Mouse (Mus musculus) embryonic facial prominence, embryonic 11.5 days (tissue): ENCODE measurements at regions not wholly inside any gene's neighbourhood (a gene's known extent, or its start where the extent isn't known, plus 50 kb on each side); places are given as distances from the start of the nearest gene placed in this dataset.
A peak's percentile ranks its signal among the peaks of the same experiment; 100 is the strongest.

Source experiments
- ATAC-seq: fragments of 200-750 bp; cut with Nextera tagmentation; replicated peaks from 2 replicates; pipeline ENCODE4 v1.8.0; 2017; ENCODE audit warnings: low read depth; ENCODE audit not compliant: insufficient number of reproducible peaks, low FRiP score, low TSS enrichment
- DNase-seq: peaks from one replicate; pipeline ENCODE4 v3.0.0-alpha.2; 2015; ENCODE audit warnings: low spot score
- H3K27ac ChIP-seq: fragments of 300-500 bp; sonication (generic); replicated peaks from 2 replicates; pipeline ENCODE4 v1.5.1; 2014; ENCODE audit warnings: mild to moderate bottlenecking, low read depth, low read length, control low read depth
- H3K27me3 ChIP-seq: fragments of 300-500 bp; sonication (generic); 2 replicates; pipeline ENCODE4 v1.6.1; 2014; ENCODE audit warnings: mild to moderate bottlenecking, low read length, moderate library complexity, mixed read lengths; ENCODE audit not compliant: control insufficient read depth, insufficient read depth
- H3K36me3 ChIP-seq: fragments of 300-500 bp; sonication (generic); replicated peaks from 2 replicates; pipeline ENCODE4 v1.6.1; 2014; ENCODE audit warnings: low read depth, mild to moderate bottlenecking, low read length, moderate library complexity, mixed read lengths; ENCODE audit not compliant: control insufficient read depth, insufficient read depth
- H3K4me1 ChIP-seq: fragments of 300-500 bp; sonication (generic); 2 replicates; pipeline ENCODE4 v1.6.1; 2014; ENCODE audit warnings: low read length, mixed read lengths; ENCODE audit not compliant: control insufficient read depth, insufficient read depth
- H3K4me2 ChIP-seq: fragments of 300-500 bp; sonication (generic); 2 replicates; pipeline ENCODE4 v1.6.1; 2014; ENCODE audit warnings: low read depth, mild to moderate bottlenecking, control low read depth, low read length, moderate library complexity
- H3K4me3 ChIP-seq: fragments of 300-500 bp; sonication (generic); 2 replicates; pipeline ENCODE4 v1.5.1; 2014; ENCODE audit warnings: low read depth, low read length, control low read depth
- H3K9ac ChIP-seq: fragments of 300-500 bp; sonication (generic); replicated peaks from 2 replicates; pipeline ENCODE4 v1.6.1; 2014; ENCODE audit warnings: mild to moderate bottlenecking, control low read depth, low read length
- H3K9me3 ChIP-seq: fragments of 300-500 bp; sonication (generic); replicated peaks from 2 replicates; pipeline ENCODE4 v1.6.1; 2016; ENCODE audit warnings: mild to moderate bottlenecking, low read length, inconsistent platforms, mixed read lengths; ENCODE audit not compliant: control insufficient read depth
- WGBS: fragments of 180-500 bp; shearing (Covaris S2); extraction: QIAGEN DNeasy Blood & Tissue Kit; methylation state at CpG from one replicate; pipeline ENCODE4 v1.1.7; 2014; 5-methylcytosine and 5-hydroxymethylcytosine counted together

DNA sequence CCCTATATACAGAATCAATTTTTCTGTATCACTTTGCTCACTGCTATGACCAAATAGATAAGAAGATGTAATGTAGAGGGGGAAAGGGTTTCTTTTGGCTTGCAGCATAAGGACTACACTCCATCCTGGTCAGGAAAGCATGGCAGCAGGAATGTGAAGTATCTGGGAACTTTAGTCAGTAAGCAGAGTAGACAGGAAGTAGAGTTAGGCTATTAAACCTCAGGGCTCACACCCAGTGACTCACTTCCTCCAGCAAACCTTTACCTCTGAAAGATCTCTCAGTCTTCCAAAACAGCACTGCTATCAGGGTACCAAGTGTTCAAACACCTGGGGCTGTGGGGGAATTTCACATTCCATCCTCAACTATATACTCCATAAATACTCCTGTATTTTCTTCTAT is 283.1 kb upstream of the Ldb2 start:
- DNase-seq (no peak), ATAC-seq (no peak)
- no peaks in the 10 kb centered on the region for H3K4me1 ChIP-seq
- no peaks in the 10 kb centered on the region for H3K36me3 ChIP-seq
- no peak overlapping the region for H3K4me3 ChIP-seq
- no peaks in the 10 kb centered on the region for H3K27me3 ChIP-seq
- H3K9ac ChIP-seq = no peak overlapping the region
- no peak overlapping the region for H3K4me2 ChIP-seq
- H3K27ac ChIP-seq = no peak overlapping the region
- no peaks in the 10 kb centered on the region for H3K9me3 ChIP-seq

DNA sequence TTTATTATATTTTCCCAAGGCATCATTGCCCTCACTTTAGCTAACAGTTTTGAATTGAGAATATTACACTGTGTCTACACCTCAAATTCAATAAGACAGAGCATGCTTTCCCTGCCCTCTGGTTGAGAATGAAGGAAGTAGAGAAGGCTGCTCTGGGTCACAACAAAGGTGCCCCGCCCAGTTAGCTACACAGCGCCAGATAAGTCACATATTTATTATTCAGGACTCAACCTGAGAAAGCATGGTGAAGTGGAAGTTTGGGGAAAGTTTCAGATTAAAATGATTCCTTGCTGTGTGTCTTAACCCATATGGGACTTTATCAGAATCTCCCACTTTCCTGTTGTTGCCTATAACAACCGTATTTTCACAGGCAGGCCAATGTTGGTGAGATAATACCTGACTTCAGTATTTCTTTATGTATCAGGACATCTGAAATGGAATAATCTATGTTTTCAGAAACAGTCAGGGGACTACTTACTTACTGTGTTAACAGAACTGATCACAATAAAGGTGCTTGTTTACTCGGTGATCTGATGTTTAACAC is 276.9 kb upstream of the Ldb2 start:
- no peak overlapping the region for H3K4me2 ChIP-seq
- ATAC-seq = no peak
- no peak for DNase-seq
- H3K9me3 ChIP-seq = no peaks in the 10 kb centered on the region
- no peaks in the 10 kb centered on the region for H3K27me3 ChIP-seq
- 91% methylated on average over 4 of the region's 4 CpGs for WGBS
- H3K4me1 ChIP-seq = no peaks in the 10 kb centered on the region
- H3K9ac ChIP-seq = no peak overlapping the region
- no peak overlapping the region for H3K4me3 ChIP-seq
- H3K27ac ChIP-seq = no peak overlapping the region
- H3K36me3 ChIP-seq = no peaks in the 10 kb centered on the region

DNA sequence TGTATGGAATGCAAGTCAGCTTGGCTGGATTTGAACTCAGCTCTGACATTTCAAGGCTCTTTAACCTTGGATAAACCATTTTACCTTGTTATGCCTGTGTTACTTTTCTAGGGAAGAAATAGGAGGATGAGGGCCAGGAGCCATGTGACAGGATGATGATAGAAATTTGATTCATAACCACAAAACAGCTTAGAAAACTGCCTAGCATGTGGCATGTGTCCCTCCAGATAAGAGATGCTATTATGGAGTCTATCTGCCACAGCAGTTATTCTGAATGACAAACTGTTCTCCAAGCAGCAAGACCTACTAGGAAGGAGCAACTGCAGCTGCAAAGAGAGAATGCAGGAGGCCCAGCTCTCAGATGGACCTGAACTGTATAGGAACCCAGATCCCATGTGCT is 275.7 kb upstream of the Ldb2 start:
- no peak for DNase-seq
- Histone ChIP-seq H3K4me3 (no peak overlapping the region), H3K4me2 (no peak overlapping the region), H3K27me3 (no peaks in the 10 kb centered on the region), H3K9ac (no peak overlapping the region), H3K27ac (no peak overlapping the region), H3K9me3 (no peaks in the 10 kb centered on the region), H3K36me3 (no peaks in the 10 kb centered on the region), H3K4me1 (no peaks in the 10 kb centered on the region)
- ATAC-seq = no peak

DNA sequence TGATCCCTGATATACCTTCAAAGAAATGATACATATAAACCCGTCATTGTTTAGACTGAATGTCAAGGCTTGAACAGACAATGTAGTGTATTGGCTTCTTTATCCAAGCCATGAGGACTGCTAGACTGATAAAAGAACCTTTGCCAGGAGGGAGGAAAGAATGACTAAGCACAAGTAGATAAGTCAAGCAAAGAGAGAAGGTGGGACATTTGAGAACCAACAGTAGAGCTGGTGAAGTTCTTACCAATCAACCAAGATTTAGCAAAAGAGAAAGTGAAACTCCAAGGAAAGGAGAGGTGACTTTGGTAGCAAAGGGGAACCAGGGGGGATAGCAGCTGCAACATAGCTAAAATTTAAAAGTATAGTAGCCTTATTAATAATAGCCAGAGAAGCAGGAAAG is 273.0 kb upstream of the Ldb2 start:
- no peak for ATAC-seq

DNA sequence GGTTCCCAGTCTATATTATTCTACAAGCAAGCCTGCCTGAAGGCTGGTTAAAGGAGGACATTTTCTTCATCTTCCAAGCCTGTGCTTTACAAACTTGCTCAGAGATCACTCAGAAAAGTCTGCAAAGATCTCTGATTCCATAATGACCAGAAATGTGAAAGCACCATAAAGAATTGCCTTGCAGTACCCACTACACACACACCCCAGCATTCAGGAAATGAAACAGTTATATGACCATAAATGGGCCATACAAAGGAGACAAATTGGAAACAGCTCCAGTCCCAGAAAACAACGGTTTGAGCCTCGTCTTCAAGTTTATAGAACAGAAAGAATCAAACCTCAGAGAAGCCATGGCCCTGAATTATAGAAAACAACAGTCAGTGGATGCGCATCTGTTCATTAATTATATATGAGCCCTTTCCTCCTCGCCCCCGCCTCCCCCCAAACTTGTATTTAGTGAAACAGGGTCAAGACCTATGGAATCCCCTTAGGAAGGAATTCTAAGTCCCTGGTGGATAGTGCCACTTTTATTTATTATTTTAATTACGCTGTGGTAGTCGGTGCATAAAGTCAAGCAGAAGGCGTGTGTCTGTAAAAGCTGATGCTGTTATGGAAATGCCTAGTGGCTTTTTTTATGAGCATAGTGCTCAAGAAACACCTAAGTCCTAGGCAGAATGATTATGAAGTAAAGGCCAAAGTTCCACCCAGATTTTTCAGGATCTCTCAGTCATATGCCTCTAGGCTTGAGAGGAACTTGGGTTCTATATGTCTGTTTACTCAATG is 266.6 kb upstream of the Ldb2 start:
- no peaks in the 10 kb centered on the region for H3K27me3 ChIP-seq
- H3K27ac ChIP-seq = no peak overlapping the region
- H3K4me2 ChIP-seq = no peak overlapping the region
- H3K9ac ChIP-seq = no peak overlapping the region
- no peaks in the 10 kb centered on the region for H3K4me1 ChIP-seq
- no peak for ATAC-seq
- WGBS = 52% methylated on average over 8 of the region's 8 CpGs
- no peak overlapping the region for H3K4me3 ChIP-seq
- H3K36me3 ChIP-seq = no peaks in the 10 kb centered on the region
- H3K9me3 ChIP-seq = no peaks in the 10 kb centered on the region
- no peak for DNase-seq

More for the DNA sequence above, 273.0 kb upstream of the Ldb2 start:
- Histone ChIP-seq H3K9ac (no peak overlapping the region), H3K4me1 (no peaks in the 10 kb centered on the region), H3K27ac (no peak overlapping the region), H3K4me2 (no peak overlapping the region), H3K4me3 (no peak overlapping the region), H3K27me3 (no peaks in the 10 kb centered on the region), H3K9me3 (no peaks in the 10 kb centered on the region), H3K36me3 (no peaks in the 10 kb centered on the region)
- 83% methylated on average over 1 of the region's 1 CpGs for WGBS
- no peak for DNase-seq

DNA sequence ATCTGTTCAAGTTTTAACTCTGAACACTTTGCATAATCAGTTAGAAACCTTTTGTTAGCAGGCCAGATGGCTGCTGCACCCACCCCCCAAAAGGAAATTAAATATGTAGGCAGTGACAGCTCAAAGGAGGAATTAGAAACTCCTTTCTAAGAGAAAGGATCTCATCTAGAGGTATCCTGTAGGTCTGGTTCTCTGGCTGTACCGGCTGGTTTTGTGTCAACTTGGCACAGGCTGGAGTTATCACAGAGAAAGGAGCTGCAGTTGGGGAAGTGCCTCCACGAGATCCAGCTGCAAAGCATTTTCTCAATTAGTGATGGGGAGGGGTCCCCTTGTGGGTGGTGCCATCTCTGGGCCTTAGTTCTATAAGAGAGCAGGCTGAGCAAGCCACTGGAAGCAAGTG is 263.1 kb upstream of the Ldb2 start:
- peak; percentile 68 for DNase-seq
- Histone ChIP-seq H3K4me2 (no peak overlapping the region), H3K4me3 (no peak overlapping the region), H3K9ac (no peak overlapping the region), H3K36me3 (no peaks in the 10 kb centered on the region), H3K27ac (no peak overlapping the region), H3K4me1 (no peaks in the 10 kb centered on the region), H3K27me3 (no peaks in the 10 kb centered on the region), H3K9me3 (no peaks in the 10 kb centered on the region)
- ATAC-seq = no peak
- WGBS = 12% methylated on average over 2 of the region's 2 CpGs

DNA sequence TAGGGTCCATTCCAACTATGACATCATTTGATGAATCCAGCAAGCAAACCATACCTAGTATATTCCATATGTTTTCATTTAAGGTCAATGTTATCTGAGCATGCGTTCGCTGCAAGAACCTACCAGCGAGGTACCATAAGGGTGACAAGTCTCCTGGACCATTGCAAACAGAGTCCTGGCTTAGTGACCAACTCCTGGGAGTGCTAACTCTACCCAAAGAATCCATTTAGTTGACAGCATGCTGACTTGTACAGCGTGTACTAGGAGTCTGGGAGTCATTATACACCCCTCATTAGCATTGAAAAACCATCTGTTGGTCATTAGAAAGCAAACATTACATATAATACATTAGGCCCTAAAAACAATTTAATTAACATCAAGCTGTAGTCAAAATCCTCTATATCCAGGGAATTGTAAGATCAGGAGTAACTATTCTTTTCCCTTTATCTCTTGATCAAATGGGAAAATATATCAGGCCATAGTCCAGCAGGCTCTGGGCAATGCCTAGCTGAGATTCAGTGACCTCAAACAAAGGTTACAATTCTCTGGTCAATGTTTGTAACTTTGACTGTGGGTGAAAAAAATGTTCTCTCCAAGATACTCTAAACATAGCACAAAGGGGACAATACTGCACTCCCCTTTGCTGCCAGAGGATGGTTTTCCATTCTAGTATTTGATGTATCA is 255.9 kb upstream of the Ldb2 start:
- Histone ChIP-seq H3K36me3 (no peaks in the 10 kb centered on the region), H3K4me1 (no peaks in the 10 kb centered on the region), H3K9me3 (no peaks in the 10 kb centered on the region), H3K4me3 (no peak overlapping the region), H3K9ac (no peak overlapping the region), H3K4me2 (no peak overlapping the region), H3K27ac (no peak overlapping the region), H3K27me3 (no peaks in the 10 kb centered on the region)
- 44% methylated on average over 4 of the region's 4 CpGs for WGBS
- no peak for ATAC-seq
- DNase-seq = peak; percentile 41

DNA sequence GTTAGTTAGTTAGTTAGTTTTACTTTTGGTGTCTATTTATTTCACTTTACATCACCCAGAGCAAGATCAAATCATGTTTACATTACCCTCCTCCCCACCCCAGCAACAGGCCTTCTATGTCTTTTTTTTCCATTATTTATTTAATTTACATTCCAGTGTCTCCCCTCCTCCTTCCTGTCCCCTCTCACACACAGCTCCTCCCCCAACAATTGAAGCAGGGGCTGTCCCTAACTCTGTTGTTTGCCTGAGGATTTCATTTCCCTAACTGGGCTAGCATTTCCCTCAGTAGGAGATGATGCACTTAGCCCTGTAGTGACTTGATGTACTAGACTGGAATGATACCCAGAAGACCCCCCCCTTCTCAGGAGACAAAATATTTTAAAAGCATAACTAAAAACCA is 249.9 kb upstream of the Ldb2 start:
- Histone ChIP-seq H3K4me3 (no peak overlapping the region), H3K27me3 (no peaks in the 10 kb centered on the region), H3K4me2 (no peak overlapping the region), H3K9me3 (no peaks in the 10 kb centered on the region), H3K4me1 (no peaks in the 10 kb centered on the region), H3K36me3 (no peaks in the 10 kb centered on the region), H3K9ac (no peak overlapping the region), H3K27ac (no peak overlapping the region)
- DNase-seq (no peak), ATAC-seq (no peak)
